Mouse (Mus musculus) spleen, postnatal 10 days (tissue): ENCODE results near the gene Atp5e.
A peak's percentile ranks its signal among the peaks of the same experiment; 100 is the strongest.

Source experiments
- DNase-seq, 2 experiments: peaks; one replicate each; pipeline ENCODE4 v3.0.0; 2021 to 2022; ENCODE audit warnings: low spot score in 2 of 2

Gene Atp5e

GRCm38 (mm10) chr2:174463789-174464523, at the start of gene Atp5e:
Gene Atp5e, minus strand, starts transcription at chr2:174464105.
- DNase-seq = peak; percentile 89 to 95

DNA sequence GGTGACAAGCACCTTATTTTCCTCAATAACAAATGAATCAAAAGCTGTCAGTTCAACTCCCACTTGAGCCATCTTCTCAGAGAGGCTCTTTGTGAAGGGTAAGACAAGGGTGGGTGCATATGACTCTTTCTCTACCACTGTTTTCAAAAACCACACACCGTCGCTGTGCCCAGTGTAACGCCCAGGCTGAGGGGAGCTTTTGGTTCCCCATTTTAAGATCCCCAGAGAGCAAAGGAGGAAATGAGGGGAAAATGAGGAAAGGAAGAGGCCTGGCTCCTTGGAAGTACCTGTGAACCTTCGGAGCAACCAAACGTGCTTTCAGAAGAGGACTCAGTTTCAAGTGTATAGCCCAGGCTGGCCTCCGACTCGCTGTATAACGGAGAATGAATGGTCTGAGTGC, 45.9 kb upstream of the Atp5e start:
- no peak for DNase-seq

- DNase-seq = no peak
Observed at GRCm38 (mm10) chr2:174507998-174508397, 44.1 kb upstream of the Atp5e start.

DNA sequence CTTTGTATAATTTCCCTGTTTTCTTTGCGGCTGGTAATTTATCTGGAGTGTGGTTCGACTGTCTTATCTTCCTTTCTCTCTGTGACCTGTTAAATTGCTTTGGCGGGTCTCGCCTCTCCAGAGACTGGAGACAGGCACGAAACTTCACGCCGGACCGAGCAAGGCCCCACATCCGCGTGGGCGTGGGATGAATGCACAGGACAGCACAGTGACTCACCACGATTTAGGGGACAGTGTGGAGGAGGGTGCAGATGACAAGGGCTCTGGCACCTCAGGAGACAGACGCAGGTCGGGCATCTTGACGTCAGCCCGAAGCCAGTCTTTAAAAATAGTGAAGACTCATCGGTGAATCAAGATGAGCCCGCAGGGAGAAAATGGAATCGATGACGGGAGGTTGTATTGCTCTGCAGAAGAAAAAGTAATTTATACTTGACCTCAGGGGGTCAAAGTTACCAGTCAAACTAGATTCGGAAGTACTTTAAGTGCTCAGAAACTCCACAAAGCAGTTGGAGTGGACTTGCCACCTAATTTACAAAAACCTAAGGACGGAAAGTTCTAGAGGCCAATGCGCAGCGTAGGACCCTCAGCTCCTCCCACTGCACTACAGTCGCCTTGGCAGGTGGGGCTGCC, 39.0 kb upstream of the Atp5e start:
- DNase-seq = no peak

DNA sequence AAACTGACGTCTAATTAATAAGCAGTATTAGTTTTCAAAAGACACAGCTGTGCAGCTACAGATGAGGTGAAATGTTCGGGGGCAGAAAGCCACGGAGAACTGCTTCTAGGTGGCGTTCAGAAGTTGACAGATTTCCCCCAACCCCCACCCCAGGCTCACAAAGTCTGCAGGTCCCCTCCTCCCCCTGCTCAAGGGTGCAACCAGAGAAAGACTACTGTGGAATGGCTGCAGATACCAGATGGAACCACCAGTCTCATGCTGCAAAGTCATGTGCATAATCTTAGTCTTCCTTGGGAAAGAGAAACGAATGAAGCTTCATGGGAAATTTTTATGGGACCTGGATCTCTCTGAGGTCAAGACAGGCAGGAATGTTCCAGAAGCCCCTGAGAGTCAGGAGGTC, 38.4 kb upstream of the Atp5e start:
- no peak for DNase-seq

DNA sequence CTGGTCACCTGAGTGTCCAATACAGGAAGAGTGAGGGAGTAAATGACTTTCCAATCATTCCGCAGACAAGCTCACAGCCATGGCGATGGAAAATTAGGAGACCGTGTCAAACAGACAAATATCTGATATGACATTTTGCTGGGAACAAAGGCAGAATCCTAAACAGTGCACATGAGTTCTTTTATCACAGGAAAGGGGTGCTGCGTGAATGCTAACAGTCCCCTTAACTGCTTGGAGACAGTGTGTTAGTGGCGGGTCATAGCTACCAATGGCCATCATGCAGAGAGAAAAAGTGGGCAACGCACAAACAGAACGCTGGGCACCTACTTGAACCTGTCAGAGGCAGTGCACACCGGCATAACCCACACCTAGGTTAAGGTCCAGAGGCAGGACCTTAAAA, 37.6 kb upstream of the Atp5e start:
- no peak for DNase-seq

- DNase-seq = no peak
Observed at GRCm38 (mm10) chr2:174500814-174501503, 37.1 kb upstream of the Atp5e start.

DNA sequence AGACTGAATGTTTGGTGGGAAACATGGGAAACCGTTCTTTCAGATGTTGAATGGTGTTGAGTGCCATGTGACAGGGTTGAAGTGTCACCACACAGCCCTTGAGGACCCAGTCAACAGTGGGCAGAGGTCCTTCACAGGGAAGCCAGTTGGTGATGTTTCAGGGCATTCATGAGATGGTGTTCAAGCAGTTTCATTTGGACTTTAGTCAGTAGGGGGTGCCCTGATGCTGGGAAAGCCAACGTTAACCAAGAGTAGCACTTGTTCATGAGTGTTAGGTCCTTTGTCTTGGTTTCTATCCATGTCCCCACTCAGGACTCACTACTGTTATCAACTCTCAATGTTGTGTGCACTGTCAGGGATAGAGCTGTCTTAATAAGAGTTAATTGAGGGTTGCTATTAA, 29.0 kb upstream of the Atp5e start:
- peak in 1 of 2 experiments; percentile 54 for DNase-seq

DNA sequence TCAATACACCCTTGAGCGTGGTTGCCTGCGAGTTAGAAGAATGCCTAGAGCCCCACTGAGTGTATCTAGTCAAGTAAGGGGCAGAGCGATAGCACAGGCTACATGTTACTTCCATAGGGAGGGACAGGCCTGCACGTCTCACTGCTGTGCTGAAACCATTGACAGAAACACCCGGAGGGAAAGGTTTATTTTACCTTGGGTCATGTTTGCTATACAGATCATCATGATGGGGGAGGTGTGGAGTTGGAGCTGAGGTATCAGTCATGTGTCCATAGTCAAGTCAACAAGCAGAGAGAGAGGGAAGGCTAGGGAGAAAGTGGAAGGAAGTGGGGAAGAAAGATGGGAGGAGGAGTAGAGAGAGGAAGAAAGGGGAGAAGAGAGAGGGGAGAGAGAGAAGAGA, 23.1 kb upstream of the Atp5e start:
- DNase-seq = no peak

DNA sequence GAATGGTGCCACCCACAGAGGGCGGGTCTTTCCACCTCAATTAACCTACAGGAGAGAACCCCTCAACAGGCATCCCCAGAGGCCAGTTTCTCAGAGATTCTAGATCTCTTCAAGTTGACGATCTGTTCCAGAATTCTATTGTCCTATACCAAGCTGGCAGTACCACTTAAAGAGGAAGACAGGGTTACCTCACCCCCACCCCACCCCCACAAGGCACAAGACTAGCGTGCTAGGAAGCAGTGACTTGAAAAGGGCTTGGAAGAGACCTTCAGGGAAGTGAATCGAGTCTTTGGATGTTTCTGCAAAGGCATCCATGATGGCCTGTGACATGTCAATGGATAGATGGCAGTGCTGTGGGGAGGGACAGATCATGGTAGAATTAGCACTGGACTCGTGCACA, 14.8 kb upstream of the Atp5e start:
- DNase-seq = no peak

DNA sequence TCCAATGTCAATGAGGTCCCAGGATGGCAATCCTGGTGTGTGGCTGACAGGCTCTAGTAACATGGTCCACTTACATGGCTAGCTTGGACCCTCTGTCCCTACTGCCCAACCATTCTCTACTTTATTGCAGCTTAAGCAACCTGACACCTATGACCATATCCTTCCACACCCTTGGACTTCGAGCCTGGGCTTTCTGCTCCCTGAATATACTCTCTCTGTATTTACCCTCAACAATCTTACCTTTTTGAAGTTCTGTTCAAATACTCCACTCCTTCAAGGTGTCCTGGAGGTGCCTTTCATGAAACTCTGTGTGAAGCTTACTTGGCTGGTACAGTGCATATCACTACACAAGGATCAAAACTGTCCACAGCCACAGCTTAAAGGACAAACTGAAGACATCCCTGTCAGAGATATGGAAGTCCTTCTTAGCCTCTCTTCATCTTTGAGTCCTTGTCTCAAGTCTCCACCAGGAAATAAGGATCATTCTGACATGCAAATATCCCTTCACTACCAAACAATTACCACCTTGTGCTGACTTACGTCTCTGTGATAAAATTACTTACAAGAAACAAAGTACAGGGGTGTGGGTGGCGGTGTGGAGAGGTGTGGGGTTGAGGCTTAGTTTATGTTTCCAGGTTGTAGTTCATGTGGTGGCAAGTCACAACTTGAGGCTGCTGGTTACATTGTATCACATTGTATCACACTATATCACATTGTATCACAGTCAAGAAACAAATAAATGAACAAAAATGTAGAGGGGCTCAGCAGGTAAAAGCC, 13.8 kb upstream of the Atp5e start:
- no peak for DNase-seq

DNA sequence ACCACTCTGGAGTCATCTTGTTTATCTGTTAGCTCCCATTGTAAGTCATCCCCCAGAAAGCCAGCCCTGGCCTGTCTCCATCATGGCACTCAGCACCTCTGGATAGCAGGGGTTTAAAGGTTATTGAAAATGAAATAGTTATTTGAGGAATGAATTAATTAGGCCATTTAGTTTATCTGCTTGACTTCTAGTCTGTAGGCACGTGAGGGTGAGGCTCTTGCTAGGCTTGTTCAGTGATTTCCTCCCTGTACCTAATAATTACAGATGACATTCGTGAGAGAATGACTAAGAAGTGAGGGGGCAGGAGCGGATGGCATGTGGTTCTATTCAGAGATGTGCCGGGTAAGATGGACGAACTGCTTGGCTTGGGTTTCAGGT, 9.6 kb upstream of the Atp5e start:
- no peak for DNase-seq

GRCm38 (mm10) chr2:174472818-174473549, 9.1 kb upstream of the Atp5e start, which contains the start of gene Prelid3b:
Gene Prelid3b, minus strand, starts transcription at chr2:174473081.
- peak; percentile 99 to 100 for DNase-seq

DNA sequence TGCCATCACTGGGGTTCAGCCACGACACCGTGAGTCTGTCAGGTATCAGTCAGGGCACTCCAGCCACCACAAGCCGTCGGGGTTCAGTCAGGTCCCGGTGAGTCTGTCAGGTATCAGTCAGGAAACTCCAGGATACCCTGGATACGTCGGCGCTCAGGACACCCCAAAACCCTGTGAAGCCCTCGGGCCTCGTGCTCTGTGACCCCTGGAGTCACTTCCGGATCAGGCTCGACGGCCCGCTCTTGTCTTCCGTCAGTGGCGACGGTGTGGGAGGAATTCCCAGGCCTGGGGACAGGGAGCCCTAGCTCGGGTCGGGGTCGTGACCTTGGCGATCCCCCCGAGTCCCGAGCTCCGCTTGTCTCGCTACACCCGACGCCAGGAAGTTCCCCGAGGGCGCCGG, 8.5 kb upstream of the Atp5e start:
- DNase-seq = peak in 1 of 2 experiments; percentile 57

DNA sequence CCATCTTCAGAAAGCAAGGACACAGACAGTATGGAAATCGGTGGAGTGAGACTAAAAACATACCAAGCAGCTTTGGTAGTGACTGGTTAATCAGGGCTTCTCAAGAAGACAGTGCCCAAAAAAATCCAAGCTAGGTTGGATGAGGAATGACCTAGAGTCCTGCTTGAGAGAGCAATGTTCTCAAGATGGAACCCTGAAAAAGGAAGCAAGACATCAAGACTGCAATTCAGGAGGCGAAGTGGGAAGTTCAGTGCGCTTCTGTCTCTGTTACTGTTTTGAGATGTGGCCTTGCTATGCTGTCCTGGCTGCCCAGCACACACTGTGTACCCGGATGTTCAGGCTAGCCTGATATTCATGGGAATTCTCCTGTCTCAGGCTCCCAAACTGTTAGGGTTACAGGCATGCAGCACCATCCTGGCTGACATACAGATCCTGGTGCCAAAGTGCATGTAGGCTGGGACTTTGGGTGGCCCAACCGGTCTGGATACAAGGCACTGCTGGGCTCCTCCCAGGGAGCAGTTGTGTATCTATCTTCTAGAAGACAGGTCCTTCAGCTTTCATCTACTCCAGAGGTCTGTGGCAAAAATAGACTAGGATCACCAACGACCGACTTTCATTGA, 7.0 kb upstream of the Atp5e start:
- no peak for DNase-seq

DNA sequence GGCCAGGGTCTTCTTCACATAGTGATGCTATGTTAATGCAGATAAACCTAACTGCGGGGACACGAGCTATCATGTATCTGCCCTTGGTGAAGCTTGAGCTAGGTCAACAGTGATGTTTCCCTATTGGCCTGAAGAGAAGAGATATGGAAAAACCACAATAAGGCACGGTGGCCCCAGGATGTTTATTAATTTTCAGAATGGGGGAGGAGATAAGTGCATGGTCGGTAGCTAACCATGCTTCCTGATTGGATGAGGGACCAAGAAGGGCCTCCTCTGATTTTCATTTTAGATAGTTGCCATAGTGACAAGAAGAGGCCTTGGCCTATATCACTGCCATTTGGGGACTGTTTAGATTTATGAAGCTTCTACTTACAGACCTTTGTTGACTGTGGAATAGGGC, 6.4 kb upstream of the Atp5e start:
- no peak for DNase-seq

DNA sequence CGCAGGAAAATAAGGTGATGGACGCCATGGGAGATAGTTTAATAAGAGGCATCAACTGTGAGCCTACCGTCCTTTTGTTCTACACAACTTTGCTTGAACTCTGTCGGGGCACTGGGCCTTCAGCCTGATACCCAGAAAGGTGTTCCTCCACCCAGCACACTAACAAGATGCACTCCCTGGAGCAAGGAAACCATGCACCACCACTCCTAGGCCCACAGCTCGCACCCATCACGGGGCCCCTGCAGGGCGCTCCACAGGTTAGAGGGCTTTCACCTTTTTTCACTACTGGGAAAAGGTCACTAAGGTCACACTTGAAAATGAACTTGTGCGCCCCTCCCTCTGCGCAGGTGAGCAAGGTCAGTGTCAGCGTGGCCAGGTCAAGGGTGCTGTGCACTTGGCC, 535 bp downstream of the Atp5e start:
- peak in 1 of 2 experiments; percentile 43 for DNase-seq

GRCm38 (mm10) chr2:174459365-174459764, 4.5 kb downstream of the Atp5e start:
- DNase-seq = no peak

- peak; percentile 66 to 85 for DNase-seq
Observed at GRCm38 (mm10) chr2:174453681-174454080, 10.2 kb downstream of the Atp5e start.

- DNase-seq = no peak
Observed at GRCm38 (mm10) chr2:174450353-174450752, 13.6 kb downstream of the Atp5e start, which contains the start of gene Tubb1. Gene Tubb1, plus strand, starts transcription at chr2:174450695.

DNA sequence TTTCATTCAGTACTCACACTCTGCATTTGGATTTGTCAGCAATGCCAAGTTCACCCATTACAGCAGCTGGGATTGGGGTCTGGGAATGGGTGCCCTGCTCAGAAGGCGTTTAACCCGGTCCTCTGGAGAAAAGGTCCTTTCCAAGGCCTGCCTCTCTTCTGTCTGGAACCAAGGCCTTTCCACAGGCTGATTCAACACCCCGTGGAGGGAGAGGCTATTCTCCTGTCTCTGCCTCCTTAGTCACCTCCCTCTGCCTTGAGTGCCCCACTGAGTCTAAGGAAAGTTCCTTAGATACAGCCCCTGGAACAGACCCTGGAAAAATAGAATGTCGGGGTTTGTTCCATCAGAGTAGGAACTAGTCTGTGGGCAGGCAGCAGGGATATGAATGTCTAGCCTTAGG, 15.5 kb downstream of the Atp5e start:
- DNase-seq = no peak
